Mouse (Mus musculus): ENCODE measurements around the gene Adat1. TPM values are rescaled to one million over a fixed set of nuclear protein-coding genes. Genes with fewer than 3 reads are reported as not detected.

The Adat1 gene
- polyA plus RNA-seq, 1 experiment: 5.3 TPM

- Histone ChIP-seq H3K4me1 (ENCODE audit: control insufficient read depth, insufficient read depth, low read length) (no peaks in the 10 kb centered on the region; the same call in 1 of the 2 replicates), H3K4me3 (ENCODE audit: control insufficient read depth, low read depth, low read length) (peak overlapping the region; percentile 92), H3K27me3 (ENCODE audit: control insufficient read depth, insufficient read depth, low read length) (no peaks in the 10 kb centered on the region), H3K36me3 (ENCODE audit: control insufficient read depth, insufficient read depth, low read length) (peaks cover 1% of the 10 kb centered on the region; the same call in 1 of the 2 replicates), H3K27ac (ENCODE audit: control insufficient read depth, insufficient read depth, low read depth, low read length) (peak overlapping the region; percentile 73)
- TF ChIP-seq CTCF (IDR thresholded peaks at IDR 0.05; ENCODE audit: control insufficient read depth, insufficient read depth, insufficient replicate concordance, low read depth, low read length): no peak
- TF ChIP-seq POLR2A (IDR thresholded peaks at IDR 0.05; ENCODE audit: control insufficient read depth, low read depth, low read length): no peak
Measured at GRCm38 (mm10) chr8:112011816-112012242, 19.7 kb upstream of the Adat1 start.

DNA sequence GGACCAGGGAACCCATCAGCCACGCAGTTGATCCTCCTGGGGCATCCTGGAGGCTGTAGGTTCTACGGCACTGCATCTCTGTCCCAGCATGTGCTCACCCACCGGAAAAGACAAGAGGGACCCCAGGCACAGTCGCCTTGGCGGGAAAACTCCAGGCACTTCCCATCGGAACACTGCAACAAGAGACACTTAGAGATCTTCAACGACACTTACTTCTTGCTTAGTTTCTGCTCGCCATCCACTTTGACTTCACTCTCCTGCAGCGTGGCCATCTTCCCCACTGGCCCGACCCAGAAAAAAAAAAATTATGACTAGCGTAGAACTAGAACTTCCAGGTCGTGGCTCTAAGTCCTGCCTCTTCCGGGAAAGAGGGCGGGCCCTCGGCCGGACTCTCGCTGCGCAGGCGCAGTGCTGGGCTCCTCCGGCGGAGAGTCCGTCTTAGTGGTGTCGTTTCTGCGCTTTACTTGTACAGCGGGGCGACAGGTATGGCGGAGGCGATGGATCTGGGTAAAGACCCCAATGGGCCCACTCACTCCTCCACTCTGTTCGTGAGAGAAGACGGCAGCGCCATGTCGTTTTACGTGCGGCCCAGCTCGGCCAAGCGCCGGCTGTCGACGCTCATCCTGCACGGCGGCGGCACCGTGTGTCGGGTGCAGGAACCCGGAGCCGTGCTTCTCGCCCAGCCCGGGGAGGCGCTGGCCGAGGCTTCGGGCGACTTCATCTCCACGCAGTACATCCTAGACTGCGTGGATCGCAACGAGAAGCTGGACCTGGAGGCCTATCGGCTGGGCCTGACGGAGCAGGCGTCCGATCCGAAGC is 19.1 kb upstream of the Adat1 start, which contains the start of the genes Kars and Terf2ip:
TSS of gene Kars (minus strand) at position 327 of the 819 bp plus-strand sequence.
TSS of gene Terf2ip (plus strand) at position 402 of the 819 bp plus-strand sequence.
- Histone ChIP-seq H3K4me3 (ENCODE audit: control insufficient read depth, low read depth, low read length) (peak within 1 kb of the TSS; percentile 92), H3K27me3 (ENCODE audit: control insufficient read depth, insufficient read depth, low read length) (no peaks in the 10 kb centered on the region), H3K27ac (ENCODE audit: control insufficient read depth, insufficient read depth, low read depth, low read length) (peak within 1 kb of the TSS; percentile 73), H3K4me1 (ENCODE audit: control insufficient read depth, insufficient read depth, low read length) (no peaks in the 10 kb centered on the region; the same call in 1 of the 2 replicates), H3K36me3 (ENCODE audit: control insufficient read depth, insufficient read depth, low read length) (no peaks in the 10 kb centered on the region; the same call in 1 of the 2 replicates)
- TF ChIP-seq POLR2A (IDR thresholded peaks at IDR 0.05; ENCODE audit: control insufficient read depth, low read depth, low read length) (peak; percentile 94), CTCF (IDR thresholded peaks at IDR 0.05; ENCODE audit: control insufficient read depth, insufficient read depth, insufficient replicate concordance, low read depth, low read length) (no peak)

- no peak for TF ChIP-seq CTCF (IDR thresholded peaks at IDR 0.05; ENCODE audit: control insufficient read depth, insufficient read depth, insufficient replicate concordance, low read depth, low read length)
- TF ChIP-seq POLR2A (IDR thresholded peaks at IDR 0.05; ENCODE audit: control insufficient read depth, low read depth, low read length): no peak
- Histone ChIP-seq H3K4me1 (ENCODE audit: control insufficient read depth, insufficient read depth, low read length) (no peaks in the 10 kb centered on the region; the same call in 1 of the 2 replicates), H3K27me3 (ENCODE audit: control insufficient read depth, insufficient read depth, low read length) (no peaks in the 10 kb centered on the region), H3K4me3 (ENCODE audit: control insufficient read depth, low read depth, low read length) (no peak overlapping the region), H3K27ac (ENCODE audit: control insufficient read depth, insufficient read depth, low read depth, low read length) (no peak overlapping the region), H3K36me3 (ENCODE audit: control insufficient read depth, insufficient read depth, low read length) (no peaks in the 10 kb centered on the region)
Measured at GRCm38 (mm10) chr8:112009558-112009957, 17.5 kb upstream of the Adat1 start.

DNA sequence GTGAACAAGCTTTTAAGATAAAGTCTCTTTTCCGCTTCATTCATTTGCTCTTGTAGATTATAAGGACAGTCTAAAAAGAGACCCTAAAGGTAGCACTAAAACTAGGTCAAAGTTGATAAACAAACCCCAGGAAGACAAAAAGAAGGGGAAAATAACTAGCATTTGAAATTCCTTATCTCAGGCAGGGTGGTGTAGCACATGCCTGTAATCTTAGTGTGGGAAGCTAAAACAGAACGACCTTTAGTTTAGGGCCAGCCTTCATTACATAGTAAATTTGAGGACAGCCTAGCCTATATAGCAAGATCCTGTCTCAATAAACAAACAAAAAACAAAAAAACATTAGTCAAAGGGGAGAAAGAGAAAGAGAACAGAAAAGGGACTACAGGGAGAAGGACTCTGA is 15.6 kb upstream of the Adat1 start:
- peaks cover 1% of the 10 kb centered on the region; the same call in 1 of the 2 replicates for H3K36me3 ChIP-seq (ENCODE audit: control insufficient read depth, insufficient read depth, low read length)
- TF ChIP-seq POLR2A (IDR thresholded peaks at IDR 0.05; ENCODE audit: control insufficient read depth, low read depth, low read length) (no peak), CTCF (IDR thresholded peaks at IDR 0.05; ENCODE audit: control insufficient read depth, insufficient read depth, insufficient replicate concordance, low read depth, low read length) (no peak)
- H3K27me3 ChIP-seq (ENCODE audit: control insufficient read depth, insufficient read depth, low read length): no peaks in the 10 kb centered on the region
- no peak overlapping the region for H3K27ac ChIP-seq (ENCODE audit: control insufficient read depth, insufficient read depth, low read depth, low read length)
- no peak overlapping the region for H3K4me3 ChIP-seq (ENCODE audit: control insufficient read depth, low read depth, low read length)
- H3K4me1 ChIP-seq (ENCODE audit: control insufficient read depth, insufficient read depth, low read length): no peaks in the 10 kb centered on the region

- TF ChIP-seq POLR2A (IDR thresholded peaks at IDR 0.05; ENCODE audit: control insufficient read depth, low read depth, low read length) (no peak), CTCF (IDR thresholded peaks at IDR 0.05; ENCODE audit: control insufficient read depth, insufficient read depth, insufficient replicate concordance, low read depth, low read length) (no peak)
- peaks cover 6% of the 10 kb centered on the region for H3K36me3 ChIP-seq (ENCODE audit: control insufficient read depth, insufficient read depth, low read length)
Measured at GRCm38 (mm10) chr8:112005601-112006000, 13.5 kb upstream of the Adat1 start.

DNA sequence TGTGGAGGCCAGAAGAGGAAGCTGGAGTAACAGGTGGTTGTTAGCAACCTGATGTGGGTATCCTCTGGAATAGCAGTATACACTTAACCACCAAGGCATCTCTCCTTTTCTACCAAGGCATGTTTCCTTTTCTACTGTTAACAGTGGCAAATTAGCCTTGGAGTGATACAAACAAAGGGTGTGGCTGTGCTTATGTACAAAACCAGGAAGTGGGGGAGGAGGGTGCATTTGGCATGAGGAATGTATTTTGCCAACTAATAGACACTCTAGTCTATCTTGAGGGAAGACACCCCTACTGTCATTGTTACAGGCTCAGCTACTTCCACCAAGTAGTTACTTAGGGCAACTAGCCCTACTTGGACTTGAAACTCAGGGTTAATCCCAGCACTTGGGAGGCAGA is 12.7 kb upstream of the Adat1 start:
- no peak overlapping the region for H3K4me3 ChIP-seq (ENCODE audit: control insufficient read depth, low read depth, low read length)

More at GRCm38 (mm10) chr8:112005601-112006000, 13.5 kb upstream of the Adat1 start:
- Histone ChIP-seq H3K27ac (ENCODE audit: control insufficient read depth, insufficient read depth, low read depth, low read length) (no peak overlapping the region), H3K4me1 (ENCODE audit: control insufficient read depth, insufficient read depth, low read length) (no peaks in the 10 kb centered on the region), H3K4me3 (ENCODE audit: control insufficient read depth, low read depth, low read length) (no peak overlapping the region), H3K27me3 (ENCODE audit: control insufficient read depth, insufficient read depth, low read length) (no peaks in the 10 kb centered on the region)

GRCm38 (mm10) chr8:111992703-111993039 is 569 bp upstream of the Adat1 start:
- no peak overlapping the region for H3K27ac ChIP-seq (ENCODE audit: control insufficient read depth, insufficient read depth, low read depth, low read length)
- peaks cover 4% of the 10 kb centered on the region for H3K36me3 ChIP-seq (ENCODE audit: control insufficient read depth, insufficient read depth, low read length)
- TF ChIP-seq POLR2A (IDR thresholded peaks at IDR 0.05; ENCODE audit: control insufficient read depth, low read depth, low read length): no peak
- TF ChIP-seq CTCF (IDR thresholded peaks at IDR 0.05; ENCODE audit: control insufficient read depth, insufficient read depth, insufficient replicate concordance, low read depth, low read length): no peak
- no peaks in the 10 kb centered on the region for H3K27me3 ChIP-seq (ENCODE audit: control insufficient read depth, insufficient read depth, low read length)
- H3K4me3 ChIP-seq (ENCODE audit: control insufficient read depth, low read depth, low read length): no peak overlapping the region
- H3K4me1 ChIP-seq (ENCODE audit: control insufficient read depth, insufficient read depth, low read length): no peaks in the 10 kb centered on the region; the same call in 1 of the 2 replicates

More for the DNA sequence above, 12.7 kb upstream of the Adat1 start:
- no peaks in the 10 kb centered on the region for H3K27me3 ChIP-seq (ENCODE audit: control insufficient read depth, insufficient read depth, low read length)
- TF ChIP-seq CTCF (IDR thresholded peaks at IDR 0.05; ENCODE audit: control insufficient read depth, insufficient read depth, insufficient replicate concordance, low read depth, low read length): no peak
- peaks cover 6% of the 10 kb centered on the region for H3K36me3 ChIP-seq (ENCODE audit: control insufficient read depth, insufficient read depth, low read length)
- H3K27ac ChIP-seq (ENCODE audit: control insufficient read depth, insufficient read depth, low read depth, low read length): no peak overlapping the region
- H3K4me1 ChIP-seq (ENCODE audit: control insufficient read depth, insufficient read depth, low read length): no peaks in the 10 kb centered on the region

All from testis, adult 2 months (tissue).